Mouse (Mus musculus): Measurements from ENCODE around the gene 2210010C04Rik.

- TF ChIP-seq POLR2A (IDR thresholded peaks at IDR 0.05; ENCODE audit: low read depth, low read length) (no peak), CTCF (IDR thresholded peaks at IDR 0.05; ENCODE audit: extremely low read depth, insufficient read depth, insufficient read length, insufficient replicate concordance) (no peak)
Measured at GRCm38 (mm10) chr6:41047961-41048360, 12.7 kb upstream of the 2210010C04Rik start.

All from spleen, adult 2 months (tissue).